Mouse (Mus musculus) midbrain, embryonic 11.5 days (tissue): ENCODE results near the gene Meioc. TPM values are rescaled to one million over a fixed set of nuclear protein-coding genes. Genes with fewer than 3 reads are reported as not detected.

Experiments
- ATAC-seq: fragments of 200-750 bp; cut with Nextera tagmentation; 2 replicates; pipeline ENCODE4 v1.8.0; 2017; ENCODE audit warnings: moderate TSS enrichment, moderate library complexity; ENCODE audit not compliant: low FRiP score
- DNase-seq: peaks from one replicate; pipeline ENCODE4 v3.0.0; 2015; ENCODE audit warnings: low spot score; ENCODE audit errors: missing footprints
- H3K27ac ChIP-seq: fragments of 300-500 bp; sonication (generic); 2 replicates; pipeline ENCODE4 v1.5.1; 2014; ENCODE audit warnings: low read depth, low read length
- H3K27me3 ChIP-seq: fragments of 300-500 bp; sonication (generic); 2 replicates; pipeline ENCODE4 v1.6.1; 2014; ENCODE audit warnings: mild to moderate bottlenecking, low read length, moderate library complexity, mixed read lengths; ENCODE audit not compliant: control insufficient read depth, insufficient read depth
- H3K36me3 ChIP-seq: fragments of 300-500 bp; sonication (generic); 2 replicates; pipeline ENCODE4 v1.6.1; 2014; ENCODE audit warnings: mild to moderate bottlenecking, low read length, moderate library complexity, mixed read lengths; ENCODE audit not compliant: control insufficient read depth, insufficient read depth
- H3K4me1 ChIP-seq: fragments of 300-500 bp; sonication (generic); 2 replicates; pipeline ENCODE4 v1.6.1; 2014; ENCODE audit warnings: low read length; ENCODE audit not compliant: control insufficient read depth, insufficient read depth
- H3K4me2 ChIP-seq: fragments of 300-500 bp; sonication (generic); 2 replicates; pipeline ENCODE4 v1.6.1; 2014; ENCODE audit warnings: mild to moderate bottlenecking, moderate library complexity
- H3K4me3 ChIP-seq: fragments of 300-500 bp; sonication (generic); 2 replicates; pipeline ENCODE4 v1.5.1; 2014; ENCODE audit warnings: low read depth, low read length
- H3K9ac ChIP-seq: fragments of 300-500 bp; sonication (generic); 2 replicates; pipeline ENCODE4 v1.6.1; 2014; ENCODE audit warnings: low read length
- H3K9me3 ChIP-seq: fragments of 300-500 bp; sonication (generic); 2 replicates; pipeline ENCODE4 v1.6.1; 2016; ENCODE audit warnings: low read length; ENCODE audit not compliant: control insufficient read depth
- WGBS: fragments of 180-500 bp; shearing (Covaris S2); extraction: QIAGEN DNeasy Blood & Tissue Kit; methylation state at CpG from one replicate; pipeline ENCODE4 v1.1.7; 2014; 5-methylcytosine and 5-hydroxymethylcytosine counted together
- polyA plus RNA-seq: library from polyadenylated mRNA; unstranded; fragments of >200 nt; fragmentation: Nextera tagmentation; extraction: Ambion mirVana; gene quantifications from 2 replicates; pipeline ENCODE4 v1.2.1, GENCODE M21; 2014

Meioc gene
- polyA plus RNA-seq, 1 experiment from 2014 or later = 0.40 TPM

- 41% methylated on average over 5 of the region's 5 CpGs for WGBS
- H3K4me1 ChIP-seq = peaks cover 24% of the 10 kb centered on the region
- no peak for DNase-seq
Measured at GRCm38 (mm10) chr11:102631203-102631602, 32.3 kb upstream of the Meioc start.

GRCm38 (mm10) chr11:102632725-102633124, 30.8 kb upstream of the Meioc start:
- ATAC-seq (no peak), DNase-seq (no peak)
- peak overlapping the region; percentile 16; the same call in 1 of the 2 replicates for H3K4me2 ChIP-seq
- H3K4me1 ChIP-seq = peaks cover 20% of the 10 kb centered on the region
- H3K9me3 ChIP-seq = no peaks in the 10 kb centered on the region
- H3K27ac ChIP-seq = no peak overlapping the region
- H3K9ac ChIP-seq = 0 out of 2 replicates have a peak overlapping the region, but pooled peaks have one; percentile 2
- 1% methylated on average over 11 of the region's 13 CpGs for WGBS
- no peak overlapping the region for H3K4me3 ChIP-seq
- H3K27me3 ChIP-seq = no peaks in the 10 kb centered on the region
- no peaks in the 10 kb centered on the region for H3K36me3 ChIP-seq

More at GRCm38 (mm10) chr11:102631203-102631602, 32.3 kb upstream of the Meioc start:
- no peak for ATAC-seq
- H3K4me3 ChIP-seq = no peak overlapping the region
- no peaks in the 10 kb centered on the region for H3K9me3 ChIP-seq
- no peaks in the 10 kb centered on the region for H3K36me3 ChIP-seq
- H3K9ac ChIP-seq = no peak overlapping the region
- H3K27me3 ChIP-seq = no peaks in the 10 kb centered on the region
- no peak overlapping the region for H3K4me2 ChIP-seq
- no peak overlapping the region for H3K27ac ChIP-seq

DNA sequence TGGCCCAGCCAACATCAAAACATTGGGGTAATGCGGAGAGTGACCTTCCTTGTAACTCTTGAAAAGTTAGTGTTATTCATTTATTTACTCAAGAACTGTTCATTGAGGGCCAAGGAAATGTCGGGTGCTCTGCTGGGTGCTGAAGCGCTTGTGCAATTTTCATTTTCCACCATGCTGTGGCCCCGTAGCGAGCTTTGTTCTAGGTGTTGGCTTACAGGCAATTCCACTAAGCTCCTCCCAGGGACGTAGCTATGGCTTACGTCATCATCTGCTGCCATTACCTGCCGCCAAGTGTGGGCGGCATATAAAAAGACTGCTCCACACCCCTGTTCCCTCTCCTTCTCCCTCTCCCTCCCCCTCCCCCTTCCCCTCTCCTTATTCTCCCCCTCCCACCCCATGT, 30.1 kb upstream of the Meioc start:
- Histone ChIP-seq H3K4me3 (no peak overlapping the region), H3K4me1 (peaks cover 20% of the 10 kb centered on the region), H3K9ac (no peak overlapping the region), H3K4me2 (peak overlapping the region; percentile 16; the same call in 1 of the 2 replicates), H3K36me3 (no peaks in the 10 kb centered on the region), H3K27ac (no peak overlapping the region), H3K9me3 (no peaks in the 10 kb centered on the region), H3K27me3 (no peaks in the 10 kb centered on the region)
- no peak for ATAC-seq
- DNase-seq = no peak
- WGBS = 18% methylated on average over 9 of the region's 9 CpGs

GRCm38 (mm10) chr11:102636887-102637286, 26.6 kb upstream of the Meioc start:
- ATAC-seq (no peak), DNase-seq (no peak)
- H3K4me2 ChIP-seq = no peak overlapping the region
- no peak overlapping the region for H3K4me3 ChIP-seq
- no peaks in the 10 kb centered on the region for H3K27me3 ChIP-seq
- peaks cover 10% of the 10 kb centered on the region for H3K4me1 ChIP-seq
- 53% methylated on average over 12 of the region's 12 CpGs for WGBS
- H3K9ac ChIP-seq = no peak overlapping the region
- H3K36me3 ChIP-seq = no peaks in the 10 kb centered on the region
- H3K9me3 ChIP-seq = no peaks in the 10 kb centered on the region
- H3K27ac ChIP-seq = no peak overlapping the region

GRCm38 (mm10) chr11:102643891-102644382, 19.6 kb upstream of the Meioc start:
- 55% methylated on average over 10 of the region's 10 CpGs for WGBS
- DNase-seq = no peak

GRCm38 (mm10) chr11:102646226-102646625, 17.3 kb upstream of the Meioc start:
- Histone ChIP-seq H3K9ac (no peak overlapping the region), H3K4me2 (no peak overlapping the region), H3K27me3 (no peaks in the 10 kb centered on the region), H3K36me3 (no peaks in the 10 kb centered on the region), H3K9me3 (no peaks in the 10 kb centered on the region), H3K4me1 (no peaks in the 10 kb centered on the region), H3K4me3 (no peak overlapping the region), H3K27ac (no peak overlapping the region)
- DNase-seq = no peak
- 91% methylated on average over 13 of the region's 13 CpGs for WGBS
- ATAC-seq = no peak

More at GRCm38 (mm10) chr11:102643891-102644382, 19.6 kb upstream of the Meioc start:
- no peak overlapping the region for H3K27ac ChIP-seq
- H3K9ac ChIP-seq = no peak overlapping the region
- no peaks in the 10 kb centered on the region for H3K27me3 ChIP-seq
- H3K36me3 ChIP-seq = no peaks in the 10 kb centered on the region
- H3K9me3 ChIP-seq = no peaks in the 10 kb centered on the region
- ATAC-seq = no peak
- H3K4me3 ChIP-seq = no peak overlapping the region
- no peak overlapping the region for H3K4me2 ChIP-seq
- H3K4me1 ChIP-seq = no peaks in the 10 kb centered on the region; the same call in 1 of the 2 replicates

DNA sequence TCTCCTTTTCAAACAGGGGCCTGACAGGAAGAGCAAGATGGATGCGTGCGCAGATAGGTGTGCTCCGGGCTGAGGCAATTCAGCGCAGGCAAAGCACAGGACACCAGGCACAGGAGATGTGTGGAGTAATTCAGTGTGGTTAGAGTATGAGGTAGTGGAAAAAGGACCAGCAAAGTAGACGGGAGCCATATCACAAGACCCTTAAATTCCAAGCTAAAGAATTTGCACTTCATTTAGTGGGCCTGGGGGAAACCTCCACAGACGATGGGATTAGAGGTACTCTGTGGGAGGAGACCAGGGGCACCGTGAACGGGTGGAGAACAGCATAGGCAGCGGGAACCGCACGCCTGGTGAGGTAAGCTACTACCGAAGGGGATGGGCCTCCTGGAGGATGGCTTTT, 15.6 kb upstream of the Meioc start:
- H3K27me3 ChIP-seq = no peaks in the 10 kb centered on the region
- no peaks in the 10 kb centered on the region for H3K9me3 ChIP-seq
- no peak overlapping the region for H3K4me2 ChIP-seq
- WGBS = 67% methylated on average over 12 of the region's 12 CpGs
- DNase-seq (no peak), ATAC-seq (no peak)
- no peaks in the 10 kb centered on the region for H3K4me1 ChIP-seq
- no peak overlapping the region for H3K4me3 ChIP-seq
- H3K9ac ChIP-seq = no peak overlapping the region
- H3K36me3 ChIP-seq = no peaks in the 10 kb centered on the region
- H3K27ac ChIP-seq = no peak overlapping the region

DNA sequence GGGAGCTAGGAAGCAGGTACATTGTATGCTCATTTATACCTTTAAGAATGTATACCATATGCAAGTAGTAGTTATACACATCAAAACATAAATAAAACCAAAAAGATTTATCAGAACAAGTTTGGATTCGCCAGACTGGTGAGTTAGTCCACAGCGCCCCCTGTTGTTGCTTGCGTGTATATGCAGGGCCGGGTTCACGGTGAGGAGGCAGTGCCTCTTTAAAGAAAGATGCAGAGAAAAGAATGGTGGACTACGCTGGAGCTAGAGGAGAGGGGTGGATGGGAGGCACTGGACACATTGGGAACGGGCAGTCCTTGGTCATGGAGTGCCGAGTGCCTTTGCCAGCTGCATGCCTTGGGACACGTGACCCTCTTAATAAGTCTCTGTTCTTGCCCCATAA, 12.1 kb upstream of the Meioc start:
- Histone ChIP-seq H3K36me3 (no peaks in the 10 kb centered on the region), H3K27me3 (no peaks in the 10 kb centered on the region), H3K4me3 (no peak overlapping the region), H3K9me3 (no peaks in the 10 kb centered on the region), H3K27ac (no peak overlapping the region), H3K4me1 (no peaks in the 10 kb centered on the region), H3K9ac (no peak overlapping the region), H3K4me2 (no peak overlapping the region)
- WGBS = 4% methylated on average over 9 of the region's 9 CpGs
- DNase-seq (peak; percentile 97), ATAC-seq (no peak)

DNA sequence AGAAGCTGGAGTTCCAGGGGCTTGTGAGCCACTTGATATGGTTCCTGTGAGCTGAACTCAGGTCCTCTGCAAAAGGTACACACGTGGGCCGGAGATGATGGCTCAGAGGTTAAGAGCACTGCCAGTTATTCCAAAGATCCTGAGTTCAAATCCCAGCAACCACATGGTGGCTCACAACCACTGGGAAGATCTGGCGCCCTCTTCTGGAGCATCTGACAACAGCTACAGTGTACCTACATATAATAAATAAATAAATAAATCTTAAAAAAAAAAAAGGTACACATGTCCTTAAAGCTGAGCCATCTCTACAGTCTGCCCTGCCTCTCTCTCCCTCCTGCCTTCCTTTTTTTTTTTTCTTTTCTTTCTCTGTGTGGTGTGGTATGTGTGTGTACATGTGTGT, 10.7 kb upstream of the Meioc start:
- H3K4me1 ChIP-seq = no peaks in the 10 kb centered on the region
- no peak overlapping the region for H3K9ac ChIP-seq
- no peak overlapping the region for H3K4me3 ChIP-seq
- ATAC-seq (no peak), DNase-seq (no peak)
- no peaks in the 10 kb centered on the region for H3K36me3 ChIP-seq
- H3K4me2 ChIP-seq = no peak overlapping the region
- H3K9me3 ChIP-seq = no peaks in the 10 kb centered on the region
- no peak overlapping the region for H3K27ac ChIP-seq
- WGBS = 79% methylated on average over 3 of the region's 3 CpGs
- H3K27me3 ChIP-seq = no peaks in the 10 kb centered on the region
